Comparison of ENCODE assay signal across 15 mouse cellular contexts in the genomic region with DNA sequence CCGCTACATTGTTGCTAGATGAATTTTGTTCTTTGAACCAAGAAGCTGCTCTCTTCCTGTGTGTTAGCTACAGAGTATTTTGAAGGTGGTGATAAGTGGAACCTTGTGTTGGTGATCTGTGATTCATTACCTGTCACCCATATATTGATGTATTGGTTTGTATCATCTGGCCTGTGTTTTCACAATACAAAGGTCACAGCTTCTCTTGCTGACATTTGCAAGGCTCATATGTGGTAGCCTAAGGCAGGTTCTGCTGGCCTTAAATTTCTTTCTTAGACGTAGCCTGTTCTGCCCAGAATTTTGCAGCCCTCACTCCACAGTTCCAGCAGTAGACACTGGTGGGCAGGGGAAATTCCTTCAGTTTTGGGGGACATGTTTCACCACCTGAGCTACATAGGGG.
"Had no signal": no experiment of that assay in that cellular context is flagged by ENCODE, and none has a peak within 500 bp of the region (broad histone marks: within the 10 kb centered on the region; RNA-seq: fewer than 3 reads in every experiment).

No protein-coding gene starts in this region.

- H3K36me3 ChIP-seq: neural tube, embryonic 15.5 days; stomach, embryonic 15.5 days had no signal

- H3K4me2 ChIP-seq: neural tube, embryonic 15.5 days; stomach, embryonic 15.5 days had no signal

- H3K9ac ChIP-seq: neural tube, embryonic 15.5 days; stomach, embryonic 15.5 days had no signal

- H3K4me3 ChIP-seq: neural tube, embryonic 15.5 days; stomach, embryonic 15.5 days had no signal

- H3K27ac ChIP-seq: neural tube, embryonic 15.5 days; stomach, embryonic 15.5 days; stomach, postnatal 0 days had no signal

- H3K4me1 ChIP-seq: neural tube, embryonic 15.5 days; stomach, embryonic 15.5 days had no signal

- H3K27me3 ChIP-seq: neural tube, embryonic 15.5 days; stomach, embryonic 15.5 days had no signal

- H3K9me3 ChIP-seq: neural tube, embryonic 15.5 days; stomach, embryonic 15.5 days had no signal

- DNase-seq: retina, postnatal 1 day; right cerebral cortex, adult 18-20 months; right cerebral cortex, postnatal 14 days; right cerebral cortex, postnatal 25 days; right cerebral cortex, postnatal 4 days; spleen, adult 18-20 months; thymus, adult 18-20 months; thymus, adult 2 months; thymus, postnatal 14 days; thymus, postnatal 25 days; thymus, postnatal 36 days; thymus, postnatal 4 days had no signal
